Mouse (Mus musculus) frontal cortex, postnatal 36 days (tissue): Measurements from ENCODE around the gene Spsb2.

Experiments used
- DNase-seq, 2 experiments: peaks; one replicate each; pipeline ENCODE4 v3.0.0; 2022; ENCODE audit warnings: low spot score in 2 of 2

Gene Spsb2

DNA sequence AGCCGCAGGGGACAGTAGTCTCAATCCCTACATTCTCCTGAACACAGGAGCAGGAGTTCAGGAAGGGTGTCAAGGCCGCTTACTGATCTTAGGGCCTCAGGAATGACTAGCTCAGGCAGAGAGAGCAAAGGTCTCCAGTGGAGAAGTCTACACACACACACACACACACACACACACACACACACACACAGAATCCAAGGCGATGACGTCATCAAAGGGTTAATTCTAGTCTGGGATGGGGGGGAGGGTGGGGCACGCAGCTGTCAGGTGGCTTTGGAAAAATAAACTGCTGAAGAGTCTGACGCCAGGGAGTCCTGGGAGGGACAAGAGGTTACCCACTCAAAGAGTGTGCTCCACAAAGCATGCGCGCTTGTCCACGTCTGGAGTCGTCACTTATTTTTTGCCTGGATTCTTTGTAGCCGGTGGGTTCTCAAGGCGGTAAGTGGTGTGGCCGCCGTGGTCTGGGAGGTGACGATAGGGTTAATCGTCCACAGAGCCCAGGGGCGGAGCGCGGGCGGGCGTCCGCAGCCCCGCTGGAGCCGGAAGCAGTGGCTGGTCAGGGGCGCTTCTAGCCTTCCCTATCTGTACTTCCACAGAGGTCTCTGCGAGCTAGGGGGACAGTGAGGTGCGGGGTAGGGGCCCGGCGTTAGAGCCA is at the start of gene Spsb2:
Gene Spsb2, plus strand, starts transcription at position 304 of the 655 bp plus-strand sequence.
- DNase-seq: no peak

DNA sequence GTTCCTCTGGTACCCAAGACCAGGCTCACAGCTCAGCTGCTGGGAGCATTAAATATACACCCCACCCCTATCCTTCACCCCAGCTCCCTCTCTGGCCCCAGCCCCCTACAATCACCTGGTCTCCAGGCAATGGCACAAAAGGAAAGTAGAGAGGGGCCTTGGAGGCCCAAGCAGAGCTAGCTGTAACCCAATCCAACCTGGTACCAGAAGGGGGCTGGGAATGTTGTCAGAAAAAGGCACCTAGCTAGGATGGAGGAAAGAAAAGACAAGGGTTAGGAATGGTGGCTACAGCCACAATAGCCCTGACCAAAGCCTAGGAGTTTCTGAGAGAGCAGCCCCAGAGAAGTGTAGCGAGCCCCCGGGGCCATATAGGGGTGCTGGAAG is 49.6 kb upstream of the Spsb2 start:
- DNase-seq: no peak

DNA sequence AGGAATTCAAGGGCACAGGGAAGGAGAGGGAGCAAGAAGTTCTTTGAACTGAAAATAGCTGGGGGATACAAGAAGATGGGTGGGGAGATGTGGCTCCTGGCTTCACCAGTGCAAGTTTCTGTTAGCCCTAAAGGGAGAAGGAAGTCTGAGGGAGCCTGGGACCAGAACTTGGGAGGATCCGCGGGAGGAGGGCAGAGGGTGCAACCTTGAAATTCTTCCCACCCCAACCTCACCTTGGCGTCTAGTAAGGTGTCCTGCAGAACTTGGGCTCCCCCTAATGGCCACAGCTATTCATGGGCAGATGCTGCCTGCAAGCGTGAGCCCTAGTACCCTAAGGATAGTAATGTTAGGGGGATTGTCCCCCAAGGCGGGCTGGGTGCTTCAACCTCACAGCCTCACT is 49.2 kb upstream of the Spsb2 start:
- peak; percentile 83 to 86 for DNase-seq

- no peak for DNase-seq
Observed at GRCm38 (mm10) chr6:124765951-124766350, 42.5 kb upstream of the Spsb2 start.

GRCm38 (mm10) chr6:124767536-124767919 is 40.9 kb upstream of the Spsb2 start:
- no peak for DNase-seq

- DNase-seq: peak; percentile 57 to 60
Observed at GRCm38 (mm10) chr6:124767920-124768703, 40.3 kb upstream of the Spsb2 start.

GRCm38 (mm10) chr6:124768704-124769044 is 39.8 kb upstream of the Spsb2 start:
- DNase-seq: no peak

GRCm38 (mm10) chr6:124769101-124769765 is 39.2 kb upstream of the Spsb2 start, which contains the start of gene Eno2:
Gene Eno2 (minus strand): TSS chr6:124769673.
- DNase-seq: peak; percentile 71

DNA sequence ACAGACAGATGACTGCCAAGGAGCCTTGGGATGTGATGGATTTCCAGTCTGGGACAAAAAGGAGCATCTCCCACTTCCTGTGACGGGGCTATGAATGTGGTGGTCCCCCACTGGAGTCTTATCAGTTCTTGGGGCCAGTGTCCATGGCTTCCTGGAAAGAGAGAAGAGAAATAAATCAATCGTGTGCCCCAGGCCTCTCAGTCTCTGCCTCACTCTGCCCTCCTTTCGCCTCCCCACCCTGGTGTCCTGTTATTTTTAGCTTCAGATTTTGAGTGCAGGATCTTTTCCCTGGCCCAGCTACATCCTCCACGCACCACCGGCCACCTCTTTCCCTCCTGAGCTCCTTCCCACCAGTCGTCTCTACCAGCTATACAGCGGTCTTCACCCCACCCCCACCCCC is 38.4 kb upstream of the Spsb2 start:
- no peak for DNase-seq

GRCm38 (mm10) chr6:124770511-124770910 is 38.0 kb upstream of the Spsb2 start:
- DNase-seq: no peak

DNA sequence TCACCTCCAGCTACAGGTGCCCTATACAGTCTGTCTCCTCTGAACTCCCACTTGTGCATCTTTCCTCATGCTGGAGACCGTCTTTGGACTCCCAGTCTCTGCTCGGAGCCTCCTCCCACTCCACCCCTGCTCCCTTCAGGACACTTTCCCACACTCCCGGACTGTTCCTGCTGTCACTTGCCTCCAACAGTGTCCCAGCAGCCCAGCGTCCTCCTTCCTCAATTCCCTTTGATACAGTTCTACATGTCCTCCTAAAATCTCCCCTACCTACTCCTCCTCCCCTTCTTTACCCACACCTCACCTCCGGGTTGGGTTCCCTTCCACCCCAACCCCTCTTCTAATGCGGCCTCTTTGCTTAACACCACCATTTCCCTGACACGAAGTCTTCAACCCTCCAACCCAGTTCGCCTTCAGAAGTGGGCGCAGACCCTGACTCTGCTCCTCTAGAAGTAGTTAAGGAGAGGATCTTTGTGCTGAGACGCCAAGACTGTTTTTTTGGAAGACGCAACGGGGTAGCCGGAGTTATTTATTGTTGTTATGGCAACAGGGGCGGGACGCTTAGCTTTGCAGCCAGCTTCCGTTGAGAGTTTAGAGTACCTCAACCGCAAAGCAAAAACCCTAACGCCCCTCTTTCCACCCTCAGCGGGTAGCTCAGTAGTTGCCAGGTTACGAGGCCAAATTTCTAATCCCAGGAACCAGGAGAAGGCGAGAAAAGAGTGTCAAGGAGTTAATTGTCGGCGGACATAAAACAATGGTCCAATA is 29.1 kb upstream of the Spsb2 start, which contains the start of gene Lrrc23:
Gene Lrrc23, minus strand, starts transcription at position 506 of the 762 bp plus-strand sequence.
- DNase-seq: peak in 1 of 2 experiments; percentile 34

DNA sequence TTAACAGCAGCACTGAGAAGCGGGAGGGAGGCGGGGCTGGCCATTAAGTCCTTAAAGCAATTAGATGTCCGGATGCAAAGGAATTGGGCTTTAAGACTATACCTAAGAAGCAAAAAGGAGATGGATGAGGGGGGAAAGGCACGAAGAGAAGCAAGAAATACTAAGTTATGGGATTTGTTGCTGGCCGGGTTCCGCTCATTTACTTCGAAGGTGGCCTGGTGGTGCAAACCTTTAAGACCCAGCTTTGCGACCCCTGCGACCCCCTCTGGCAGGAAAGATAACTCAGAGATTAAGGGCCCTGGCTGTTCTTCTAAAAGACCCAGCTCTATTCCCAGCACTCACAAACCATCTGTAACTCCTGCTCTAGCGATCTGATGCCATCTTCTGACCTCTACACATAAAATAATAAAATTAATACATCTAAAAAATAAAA is 28.5 kb upstream of the Spsb2 start:
- DNase-seq: no peak

GRCm38 (mm10) chr6:124780917-124781316 is 27.5 kb upstream of the Spsb2 start:
- DNase-seq: peak in 1 of 2 experiments; percentile 26

- no peak for DNase-seq
Observed at GRCm38 (mm10) chr6:124782436-124782835, 26.0 kb upstream of the Spsb2 start.

DNA sequence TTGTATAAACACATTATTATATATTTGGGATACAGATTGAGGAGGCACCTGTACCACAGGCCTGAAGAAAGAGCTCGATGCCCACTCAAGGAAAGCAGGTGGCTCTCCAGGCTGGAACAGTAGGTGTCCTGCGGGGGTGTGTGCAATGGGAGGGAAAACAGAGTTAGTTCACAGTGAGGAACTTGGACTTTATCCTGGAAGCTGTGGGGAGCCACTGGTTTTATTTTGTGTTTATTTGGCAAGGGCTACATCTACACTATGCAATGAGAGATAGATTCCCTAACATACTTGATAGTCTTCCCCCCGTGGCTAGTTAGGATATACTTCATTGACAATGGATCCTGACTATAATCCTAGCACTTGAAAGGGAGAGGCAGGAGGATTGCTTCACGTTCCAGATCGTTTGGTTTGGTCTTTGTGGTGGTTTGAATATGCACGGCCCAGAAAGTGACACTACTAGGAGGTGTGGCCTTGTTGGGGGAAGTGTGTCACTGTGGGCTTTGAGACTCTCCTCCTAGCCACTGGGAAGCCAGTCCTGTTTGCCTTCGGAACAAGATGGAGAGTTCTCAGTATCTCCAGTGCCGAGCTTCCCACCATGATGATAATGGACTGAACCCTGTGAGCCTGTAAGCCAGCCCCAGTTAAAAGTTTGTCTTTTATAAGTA is 21.6 kb upstream of the Spsb2 start:
- no peak for DNase-seq

DNA sequence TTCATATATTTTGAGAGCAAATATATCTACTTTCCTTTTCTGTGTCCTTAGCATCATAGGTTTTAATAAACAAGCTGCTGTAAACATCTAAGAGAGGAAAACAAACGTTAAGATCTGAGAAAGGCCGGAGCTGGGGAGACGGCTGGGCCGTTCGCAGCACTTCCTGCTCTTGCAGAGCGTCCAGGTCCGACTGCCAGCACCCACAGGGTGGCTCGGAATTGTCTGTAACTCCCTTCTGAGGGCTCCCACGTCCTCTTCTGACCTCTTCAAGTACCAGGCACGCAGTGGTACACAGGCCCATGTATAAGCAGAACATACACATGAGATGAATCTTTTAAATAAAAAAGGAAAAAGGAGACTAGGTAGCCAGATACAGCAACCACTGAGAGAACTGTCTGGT is 20.7 kb upstream of the Spsb2 start:
- DNase-seq: no peak

DNA sequence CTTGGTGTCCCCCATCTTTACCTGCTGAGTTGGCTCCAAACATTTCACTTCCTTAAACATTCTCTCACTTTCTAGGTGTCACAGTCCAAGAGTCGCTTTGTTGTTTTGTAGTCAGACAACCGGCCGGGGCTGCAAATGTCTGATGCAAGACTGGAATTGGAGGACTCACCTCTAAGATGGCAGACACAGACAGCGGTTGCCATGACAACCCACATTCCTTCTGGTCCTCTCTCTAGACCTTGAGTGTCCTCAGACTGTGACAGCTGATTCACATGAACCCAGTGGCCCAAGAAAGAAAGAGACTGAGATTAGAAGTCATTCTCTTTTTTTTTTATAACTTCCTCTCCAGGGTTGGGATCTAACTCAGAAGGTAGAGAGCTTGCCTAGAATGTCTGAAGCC is 18.9 kb upstream of the Spsb2 start:
- no peak for DNase-seq

- no peak for DNase-seq
Observed at GRCm38 (mm10) chr6:124790121-124790520, 18.3 kb upstream of the Spsb2 start.

DNA sequence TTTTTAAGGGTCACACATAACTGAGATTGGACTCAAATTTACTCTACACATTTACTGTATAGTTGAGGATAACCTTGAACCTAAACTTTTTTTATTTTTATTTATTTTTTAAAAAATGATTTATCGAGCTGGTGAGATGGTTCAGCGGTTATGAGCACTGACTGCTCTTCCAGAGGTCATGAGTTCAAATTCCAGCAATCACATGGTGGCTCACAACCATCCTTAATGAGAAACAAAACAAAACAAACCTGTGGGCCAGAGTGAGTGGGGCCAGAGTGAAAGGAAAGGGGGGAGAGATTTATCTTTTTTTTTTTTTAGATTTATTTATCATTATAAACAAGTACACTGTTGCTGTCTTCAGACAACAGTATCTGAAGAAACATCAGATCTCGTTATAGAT is 16.6 kb upstream of the Spsb2 start:
- DNase-seq: no peak

- DNase-seq: no peak
Observed at GRCm38 (mm10) chr6:124795781-124796180, 12.7 kb upstream of the Spsb2 start.

DNA sequence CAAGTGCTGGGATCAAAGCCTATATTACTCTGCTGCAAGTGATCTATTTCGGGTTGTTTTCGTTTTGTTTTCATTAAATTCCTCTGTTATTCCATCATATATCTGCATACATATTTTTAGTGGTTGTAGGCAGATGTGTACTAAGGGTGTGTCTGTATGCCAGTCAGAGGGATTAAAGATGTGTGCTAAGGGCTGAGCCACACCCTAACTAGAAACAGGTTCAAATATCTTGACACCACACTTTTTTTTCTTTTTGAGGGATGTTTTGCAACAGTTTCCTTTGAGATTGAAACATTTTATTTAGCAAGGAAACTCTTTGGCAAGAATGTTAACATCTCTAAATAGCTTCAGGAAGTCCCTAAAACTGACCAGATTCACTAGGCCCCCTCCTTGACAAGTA is 12.3 kb upstream of the Spsb2 start:
- DNase-seq: no peak
